Mouse (Mus musculus) megakaryocyte-erythroid progenitor cell, adult 5-6 weeks (primary cell): ENCODE measurements around the gene Gpr89. TPM values are rescaled to one million over a fixed set of nuclear protein-coding genes. Genes with fewer than 3 reads are reported as not detected.

Experiments used
- ATAC-seq: replicated peaks from 2 replicates; pipeline ENCODE4 v1.8.0; 2016; ENCODE audit warnings: mild to moderate bottlenecking, inconsistent platforms; ENCODE audit not compliant: severe bottlenecking, poor library complexity, low FRiP score, low TSS enrichment
- total RNA-seq, 2 experiments: library from RNA; stranded (forward) in 1 of 2; stranded (reverse) in 1 of 2; fragments of 200-1000, 215-1000 nt in 1 of 2; fragments of >200 nt in 1 of 2; fragmentation: Nextera tagmentation in 1 of 2; gene quantifications; 2 replicates each; pipeline ENCODE4 v1.2.3; 2014 to 2017

The Gpr89 gene
- total RNA-seq (2014; fragmentation: Nextera tagmentation) (28.0 and 28.6 TPM in 2 replicates), total RNA-seq (2017) (28.5 and 35.0 TPM in 2 replicates)

DNA sequence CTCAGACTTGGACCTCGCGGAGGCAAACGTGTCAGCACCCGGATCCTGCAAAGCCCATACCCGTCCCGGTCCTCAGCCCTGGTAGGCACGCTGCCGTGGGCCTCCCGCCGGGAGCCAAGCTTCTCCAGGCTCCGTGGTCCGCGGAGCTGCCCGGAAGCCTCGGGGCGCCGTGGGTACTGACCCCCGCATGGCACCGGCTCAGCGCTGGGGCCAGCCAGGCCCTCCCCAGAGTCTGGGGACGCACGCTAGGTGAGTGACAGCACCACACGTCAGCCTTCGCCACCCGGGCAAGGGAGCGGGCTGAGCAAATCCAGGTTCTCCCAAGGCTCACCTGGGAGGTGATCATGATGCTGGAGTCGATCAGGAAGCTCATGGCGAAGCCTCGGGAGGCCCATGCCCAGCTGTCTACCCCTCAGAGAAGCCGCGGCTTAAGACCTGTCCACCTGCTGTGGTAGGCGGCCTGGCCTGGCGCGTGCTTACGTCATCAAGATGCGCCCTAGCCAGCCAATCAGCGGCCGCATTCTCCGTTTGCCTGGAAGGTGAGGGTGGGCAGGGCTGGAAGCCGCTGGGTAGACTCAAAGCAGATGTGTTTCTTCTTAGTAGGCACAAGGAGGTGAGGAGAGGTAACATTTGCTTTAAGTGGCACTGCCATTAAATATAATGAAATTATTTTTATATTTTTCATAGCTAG is at the start of gene Gpr89:
Gene Gpr89, minus strand, starts transcription at position 496 of the 691 bp plus-strand sequence.
- peak; percentile 96 for ATAC-seq

DNA sequence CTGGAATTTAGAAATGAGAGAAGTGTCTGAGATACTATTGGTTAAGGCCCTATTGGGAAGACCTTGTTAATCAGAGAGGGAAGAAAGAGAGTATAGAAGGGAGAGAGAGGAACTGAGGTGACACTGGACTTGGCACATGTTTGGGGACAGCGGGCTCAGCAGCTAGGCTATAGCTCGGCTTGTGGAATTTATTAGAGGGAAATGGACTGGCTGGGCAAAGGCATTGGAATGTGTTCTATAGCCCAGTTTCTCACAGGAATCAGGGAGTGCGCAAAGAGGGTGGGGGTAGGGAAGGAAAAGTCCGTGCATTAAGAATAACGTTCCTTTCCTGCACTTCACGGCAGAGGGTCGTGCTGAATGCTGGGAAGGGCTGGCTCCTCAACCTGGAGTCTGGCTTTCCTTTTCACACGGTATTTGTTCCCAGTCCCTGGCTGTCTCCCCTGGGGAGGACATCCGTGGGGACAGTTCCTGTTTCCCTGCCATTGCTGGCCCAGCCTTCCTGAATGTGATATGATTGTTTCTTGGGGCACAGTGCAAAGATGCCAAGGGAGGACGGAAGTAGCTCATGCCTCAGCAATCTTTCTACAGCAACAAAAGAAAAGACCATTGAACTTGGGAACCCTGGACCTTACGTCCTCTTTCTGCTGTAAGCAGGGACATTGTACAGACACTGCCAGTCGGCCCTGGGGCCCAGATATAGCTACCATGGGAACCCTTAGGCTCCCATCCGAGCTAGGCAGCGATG is 48.5 kb upstream of the Gpr89 start:
- ATAC-seq: no peak

DNA sequence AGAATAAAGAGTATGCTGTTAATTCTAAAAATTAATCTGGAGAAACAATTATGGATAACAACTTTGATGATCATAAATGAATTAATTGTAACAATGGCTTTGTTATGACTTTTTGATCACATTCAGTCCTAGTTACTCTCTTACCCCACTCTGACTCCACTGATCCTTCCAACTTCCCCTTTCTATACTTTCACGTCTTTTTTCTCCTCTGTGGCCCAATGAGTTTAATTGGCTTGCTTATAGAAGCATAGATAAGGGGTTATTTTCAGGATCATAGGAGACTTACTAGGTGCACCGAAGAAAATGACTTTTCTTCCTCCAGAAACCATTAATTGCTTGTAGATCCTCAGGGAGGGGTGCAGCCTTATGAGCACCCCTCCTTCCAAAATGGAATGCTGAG is 37.6 kb upstream of the Gpr89 start:
- no peak for ATAC-seq

DNA sequence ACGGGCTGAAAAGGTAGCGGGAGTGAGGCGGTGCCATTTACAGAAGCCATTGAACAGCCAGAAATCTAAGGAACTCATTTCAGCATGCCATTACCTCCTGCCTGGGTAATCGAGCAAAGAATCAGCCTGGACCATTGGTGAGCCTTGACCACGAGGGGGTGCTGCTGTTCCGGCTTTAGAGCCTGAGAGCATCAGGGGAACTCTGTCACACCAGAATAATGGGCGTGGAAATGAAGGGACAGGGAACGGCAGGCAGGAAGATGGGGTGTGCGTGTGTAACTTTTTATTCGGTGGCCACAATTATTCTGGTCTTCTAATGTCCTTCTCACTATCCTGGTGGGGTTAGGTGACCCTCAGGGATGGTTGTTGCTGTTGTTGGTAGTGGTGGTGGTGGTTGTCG is 33.6 kb upstream of the Gpr89 start:
- ATAC-seq: peak; percentile 87

DNA sequence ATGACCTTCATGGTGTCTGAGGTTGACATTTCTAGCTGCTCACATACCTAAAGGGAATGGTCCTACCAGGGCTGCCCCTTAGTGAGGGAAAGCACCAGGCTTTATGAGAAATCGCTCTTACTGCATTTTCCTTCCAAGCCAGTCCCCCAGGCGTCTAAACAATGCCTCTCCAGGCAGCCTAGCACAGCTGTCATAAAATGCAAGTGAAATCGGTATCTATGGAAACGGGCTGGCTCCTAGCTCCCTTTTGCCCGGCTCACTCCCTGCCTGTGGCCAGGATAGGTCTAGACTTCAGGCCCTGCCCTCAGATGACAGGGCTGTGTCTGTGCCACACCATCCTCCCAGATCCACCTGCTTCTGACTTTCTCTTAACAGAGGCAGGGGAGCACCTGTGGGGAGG is 32.5 kb upstream of the Gpr89 start:
- ATAC-seq: no peak

DNA sequence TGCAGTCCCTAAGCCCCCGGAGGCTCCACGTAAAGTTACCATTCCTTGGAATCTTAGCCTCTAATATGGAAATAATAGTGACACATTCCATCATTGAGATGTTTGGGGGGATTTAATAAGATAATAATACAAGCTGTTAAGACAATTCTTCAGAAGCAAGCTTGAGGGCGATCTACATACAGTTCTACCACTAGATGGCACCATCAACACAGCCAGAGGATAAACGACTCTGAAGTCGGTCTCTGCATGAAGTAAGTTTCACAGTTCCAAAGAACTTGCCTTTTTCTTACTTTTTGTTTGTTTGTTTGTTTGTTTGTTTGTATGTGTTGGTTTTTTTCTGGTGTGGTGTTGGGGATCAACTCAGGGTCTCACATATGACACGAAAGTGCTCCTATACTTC is 31.1 kb upstream of the Gpr89 start:
- 0 out of 2 replicates have a peak, but pooled peaks have one; percentile 66 for ATAC-seq

DNA sequence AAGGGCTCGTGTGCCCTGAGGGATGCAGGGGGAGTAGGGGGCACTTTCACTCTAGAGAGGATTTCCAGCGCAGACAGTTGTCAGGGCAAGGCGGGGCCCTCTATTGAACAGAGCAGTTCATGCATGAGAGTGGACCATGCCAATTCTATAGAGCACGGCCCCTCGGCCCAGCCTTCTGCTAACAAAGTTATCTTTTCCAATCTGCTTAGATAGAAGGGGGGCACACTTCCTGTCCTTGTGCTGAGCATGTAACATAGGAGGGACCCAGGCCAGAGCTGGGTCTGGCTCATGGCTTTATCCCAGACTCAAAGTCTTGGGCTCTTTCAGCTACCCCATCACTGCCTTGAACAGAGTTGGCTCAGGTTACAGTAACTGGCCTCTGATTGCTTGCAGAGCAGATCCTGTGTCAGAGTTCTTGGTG is 26.1 kb upstream of the Gpr89 start:
- no peak for ATAC-seq

DNA sequence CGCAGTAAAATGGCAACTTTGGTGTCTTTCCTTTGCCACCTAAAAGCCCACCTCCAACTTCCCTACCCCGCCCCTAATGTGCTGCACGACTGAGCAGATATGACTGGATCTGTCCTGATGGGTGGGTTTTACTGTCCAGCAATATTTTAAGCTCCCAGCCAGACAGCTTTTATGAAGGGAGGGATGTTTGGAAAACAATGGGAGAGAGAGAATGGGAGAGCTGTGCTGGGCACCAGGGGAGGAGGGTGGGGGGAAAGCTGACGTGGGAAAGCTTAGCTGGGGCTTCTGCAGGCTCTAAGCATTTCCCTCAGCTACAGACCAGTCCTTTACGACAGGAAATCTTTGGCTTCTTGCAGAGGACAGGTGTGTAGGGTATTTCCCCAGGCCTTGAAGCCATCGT is 20.8 kb upstream of the Gpr89 start, which contains the start of gene Gja8:
Gene Gja8, minus strand, starts transcription at position 101 of the 400 bp plus-strand sequence.
- ATAC-seq: no peak

DNA sequence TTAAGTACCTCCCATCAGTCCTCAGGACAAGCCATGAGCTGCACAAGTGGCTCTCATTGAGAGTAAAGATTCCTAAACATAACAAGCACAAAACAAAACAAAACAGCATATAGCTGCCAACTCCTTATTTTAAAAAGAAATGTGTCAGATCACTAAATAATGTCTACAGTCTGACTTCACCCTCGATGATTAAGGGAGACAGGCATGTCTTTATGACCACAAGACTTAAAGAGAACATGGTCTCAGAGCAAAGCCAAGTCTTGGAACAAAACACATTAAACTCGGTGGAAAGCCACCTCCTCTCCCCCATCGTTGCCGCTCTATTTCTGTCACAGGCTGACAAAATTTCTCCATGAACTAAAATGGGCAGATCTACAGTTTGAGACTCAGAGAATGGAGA is 19.5 kb upstream of the Gpr89 start:
- ATAC-seq: no peak

DNA sequence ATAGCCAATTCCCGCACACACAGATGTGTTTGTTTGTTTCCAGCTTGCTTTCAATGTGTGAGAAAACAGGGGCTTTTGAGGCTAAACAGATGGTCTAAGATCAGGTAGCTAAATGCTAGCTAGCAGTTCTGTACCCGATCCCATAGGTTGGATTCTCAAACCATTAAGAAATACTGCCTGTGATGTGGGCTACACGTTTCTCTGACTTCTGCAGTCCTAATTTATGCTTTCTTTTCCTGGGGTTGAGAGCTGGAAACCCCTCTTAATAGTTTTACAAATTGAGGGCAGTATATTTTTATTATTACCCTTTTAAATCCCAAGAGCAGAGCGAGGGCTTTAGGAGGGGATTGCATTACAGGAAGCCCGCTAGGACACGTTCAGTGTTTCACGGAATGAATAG is 15.8 kb upstream of the Gpr89 start:
- no peak for ATAC-seq

DNA sequence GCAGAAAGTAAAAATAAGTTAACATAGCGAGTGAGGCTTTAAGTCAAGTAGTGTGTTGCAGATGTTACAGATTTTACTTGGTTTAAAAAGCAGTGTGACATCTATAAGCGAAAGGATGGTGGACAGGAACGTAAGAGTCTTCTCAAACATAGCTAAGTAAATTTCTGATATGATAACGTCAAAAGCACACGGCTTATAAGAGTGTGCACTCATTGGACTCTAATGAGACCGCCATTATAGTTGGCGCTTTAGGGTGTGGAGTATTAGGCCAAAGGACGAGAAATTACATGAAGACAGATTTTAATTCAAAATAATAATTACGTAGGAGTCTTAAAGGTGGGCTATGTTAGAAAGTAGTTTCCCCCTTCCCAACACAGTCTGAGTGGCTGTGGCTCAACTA is 446 bp upstream of the Gpr89 start:
- ATAC-seq: no peak

DNA sequence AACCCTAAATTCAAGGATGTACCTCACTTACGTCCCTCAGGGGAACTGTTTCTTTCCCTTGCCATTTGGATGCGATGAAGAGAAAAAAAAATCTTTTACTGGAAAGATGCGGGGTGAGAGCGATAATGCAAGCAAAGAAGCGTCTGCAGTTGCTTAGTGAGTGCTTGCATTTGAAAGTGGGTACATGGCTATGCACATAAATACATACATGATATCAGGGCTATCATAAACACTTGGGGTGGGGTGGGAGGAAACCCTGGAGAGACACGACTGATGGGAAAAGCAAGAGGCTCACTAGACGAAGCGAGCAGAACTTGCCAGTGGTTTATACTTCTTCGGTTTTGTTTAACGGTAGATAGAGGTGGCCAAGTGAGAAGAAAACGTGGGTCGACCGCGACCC is 753 bp downstream of the Gpr89 start, which contains the start of gene Gja5:
Gene Gja5, plus strand, starts transcription at position 301 of the 400 bp plus-strand sequence.
- ATAC-seq: 0 out of 2 replicates have a peak, but pooled peaks have one; percentile 5

DNA sequence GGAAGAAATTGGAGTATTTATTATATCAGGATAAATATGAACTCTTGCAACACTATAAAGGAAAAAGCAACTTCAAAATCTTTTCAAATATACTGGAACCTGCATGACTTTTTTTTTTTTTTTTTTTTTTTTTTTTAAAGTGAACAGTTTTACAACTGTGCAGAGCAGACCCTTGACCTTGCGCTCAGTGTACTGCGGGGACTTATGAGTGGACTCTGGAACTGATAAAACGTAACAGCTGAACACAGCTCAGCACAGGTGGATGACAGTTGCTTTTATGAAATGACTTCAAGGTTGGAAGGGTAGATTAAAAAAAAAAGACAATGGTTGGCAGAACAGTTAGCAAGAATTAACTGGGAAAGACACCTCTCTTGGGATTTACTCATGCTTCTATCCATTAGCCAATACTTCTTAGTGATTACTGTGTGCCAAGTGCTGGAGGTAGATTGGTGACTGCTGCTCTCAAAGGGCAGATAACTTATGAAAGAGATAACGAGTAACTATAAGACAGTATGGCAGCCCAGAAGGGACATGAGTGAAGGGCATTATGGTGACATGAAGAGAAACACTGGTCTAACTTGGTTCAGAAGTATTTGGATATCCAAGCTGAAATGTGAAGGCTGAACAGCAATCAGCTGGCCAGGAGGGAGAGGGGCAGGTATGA is 2.7 kb downstream of the Gpr89 start:
- no peak for ATAC-seq

DNA sequence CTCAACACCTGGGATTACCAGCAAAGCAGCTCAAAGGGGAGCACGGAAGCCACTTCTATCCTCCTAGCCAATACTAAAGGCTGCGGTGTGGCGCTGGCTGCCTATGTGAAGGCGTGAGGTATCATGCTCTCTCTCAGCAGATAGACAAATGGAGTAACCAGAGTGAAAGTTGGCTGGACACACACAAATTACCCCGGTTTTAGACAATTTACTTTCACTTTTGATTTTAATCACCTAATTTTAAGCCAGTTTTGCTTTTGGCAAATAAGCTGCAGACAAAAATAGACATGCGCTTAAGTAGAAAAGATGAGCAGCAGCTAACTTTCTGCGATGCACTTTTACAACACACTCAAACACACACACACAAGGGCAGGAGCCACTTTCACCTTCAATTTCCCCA is 21.5 kb downstream of the Gpr89 start:
- no peak for ATAC-seq

DNA sequence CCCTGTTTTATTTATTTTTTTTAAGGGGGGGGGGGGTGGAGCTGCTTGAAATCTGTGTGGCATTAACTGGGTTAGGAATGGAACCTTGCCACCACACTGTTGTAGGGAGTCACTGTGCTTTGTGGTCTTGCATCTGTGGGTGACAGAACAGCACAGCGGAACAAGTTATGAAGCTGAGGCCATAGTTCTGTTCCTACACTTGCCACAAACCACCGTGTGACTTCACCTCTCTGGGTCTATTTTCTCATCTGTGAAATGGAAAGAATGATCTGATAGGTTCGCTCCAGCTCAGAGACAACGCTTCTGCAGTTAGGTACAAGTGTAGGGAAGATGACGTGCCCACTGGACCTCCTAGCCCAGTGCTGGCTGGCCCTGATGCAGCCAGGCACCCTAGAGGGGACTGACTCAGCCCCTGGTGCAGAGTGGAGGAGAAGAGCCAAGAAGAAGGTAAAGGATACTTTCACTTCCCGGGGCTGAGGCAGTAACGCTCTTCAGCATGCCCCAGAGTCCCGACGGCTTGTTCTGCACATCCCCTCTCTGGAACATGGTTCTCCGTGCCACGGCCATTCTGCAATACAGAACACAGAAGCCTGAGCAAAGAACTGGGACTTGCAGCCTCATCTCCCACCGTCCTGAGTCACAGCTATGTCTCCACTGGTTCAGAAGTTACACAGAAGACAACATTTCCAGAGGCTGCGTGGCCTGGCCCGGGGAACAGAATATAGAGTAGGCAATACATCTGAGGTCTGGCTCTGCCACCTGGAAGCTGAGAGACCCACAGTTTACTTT is 22.9 kb downstream of the Gpr89 start:
- ATAC-seq: no peak

DNA sequence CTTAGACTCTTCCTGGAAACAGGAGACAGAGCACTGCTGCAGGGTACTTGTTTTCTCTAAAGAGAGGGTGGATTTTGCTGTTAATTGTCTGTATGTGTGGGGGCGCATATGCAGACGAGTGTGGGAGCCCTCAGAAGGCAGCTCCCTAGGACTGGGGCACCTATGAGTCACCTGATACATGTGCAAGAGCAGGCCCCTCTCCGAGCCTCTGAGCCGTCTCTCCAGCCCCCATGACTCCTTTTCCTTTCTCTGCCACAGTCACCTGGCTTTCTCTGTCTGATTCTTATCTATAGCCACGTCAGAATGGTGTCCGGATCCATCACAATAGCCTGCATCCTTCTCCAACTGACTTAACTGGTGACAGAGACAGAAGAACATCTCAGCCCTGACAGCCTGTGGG is 23.6 kb downstream of the Gpr89 start:
- no peak for ATAC-seq

DNA sequence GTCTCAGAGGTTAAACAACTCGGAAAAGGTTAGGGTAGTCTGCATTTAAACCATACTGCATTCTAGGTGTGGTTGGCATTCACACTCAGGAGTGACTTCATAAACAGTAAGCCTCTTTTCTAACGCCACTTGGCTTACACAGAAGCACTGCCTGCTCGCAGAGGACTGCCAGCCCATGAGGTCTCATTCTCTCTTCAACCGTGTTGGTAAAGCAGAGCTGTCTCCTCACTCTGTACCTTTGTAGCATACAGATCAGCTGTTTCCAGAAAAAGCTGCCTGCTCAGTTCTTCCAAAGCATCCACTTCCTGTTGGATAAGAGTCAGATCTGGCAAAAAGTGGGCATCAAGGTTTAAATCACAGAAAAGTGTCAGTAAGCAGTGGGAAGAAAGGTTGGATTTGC is 24.8 kb downstream of the Gpr89 start:
- ATAC-seq: no peak

DNA sequence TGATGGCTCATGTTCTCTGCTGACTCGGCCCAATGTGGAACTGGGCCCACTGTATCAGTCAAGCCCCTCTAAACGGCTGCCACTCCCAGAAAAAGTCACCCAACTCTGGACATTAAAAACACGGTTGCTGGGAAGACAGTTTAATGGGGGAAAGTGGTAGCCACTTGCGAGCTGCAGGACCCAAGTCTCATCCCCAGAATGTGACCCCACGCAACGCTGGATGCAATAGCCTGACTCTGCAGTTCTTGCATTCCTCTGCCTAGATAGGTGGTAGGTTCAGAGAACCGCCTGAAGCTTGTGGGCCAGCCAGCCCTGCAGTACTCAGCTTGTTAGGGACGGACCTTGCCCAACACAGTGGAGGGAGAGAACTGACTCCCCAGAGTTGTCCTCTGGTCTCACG is 25.6 kb downstream of the Gpr89 start:
- no peak for ATAC-seq

DNA sequence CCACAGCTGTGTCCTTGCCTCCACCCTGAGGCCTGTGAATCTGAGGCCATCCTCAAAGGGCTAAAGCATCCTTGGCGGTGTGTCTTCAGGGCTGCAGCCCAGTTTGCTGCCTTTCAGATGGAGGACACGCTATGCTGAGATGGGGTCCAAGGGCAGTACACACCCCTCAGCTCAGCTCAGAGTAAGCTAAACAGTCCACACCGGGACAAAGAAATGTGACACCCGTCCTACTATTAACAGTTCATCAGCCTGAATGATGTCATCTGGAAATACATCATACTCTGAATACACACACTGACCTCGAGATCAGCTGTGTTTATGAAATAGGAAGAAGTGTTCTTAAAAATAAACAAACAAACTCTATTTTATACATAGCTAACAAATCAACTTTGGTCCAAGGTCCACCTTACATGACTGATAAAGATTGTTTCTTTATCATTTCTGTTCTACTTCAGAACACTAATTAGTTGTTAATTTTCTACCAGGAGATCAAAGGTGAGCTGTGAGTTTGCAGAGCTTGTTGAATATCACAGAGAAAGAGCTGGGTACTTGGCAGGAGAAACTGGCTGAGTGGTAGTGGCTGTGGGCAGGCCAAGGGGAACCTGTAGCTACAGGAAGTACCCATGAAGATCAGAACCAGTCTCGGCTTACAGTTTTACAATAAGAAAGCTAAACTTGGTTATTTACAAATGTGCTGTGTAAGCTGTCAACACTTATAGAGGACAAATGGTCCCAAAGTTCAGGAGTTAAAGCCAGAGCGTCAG is 30.2 kb downstream of the Gpr89 start:
- ATAC-seq: no peak
